Mouse (Mus musculus): ENCODE data around the gene Hfe. TPM values are rescaled to one million over a fixed set of nuclear protein-coding genes. Genes with fewer than 3 reads are reported as not detected.
"Not testable (repeated sequence)": the region's sequence is repeated elsewhere in the genome, so short reads cannot be mapped to it uniquely, and the experiment has no call there.

Gene Hfe
- total RNA-seq, 2 experiments from 2014 or later = 1.7 to 2.3 TPM

GRCm38 (mm10) chr13:23717593-23718245, 7.1 kb upstream of the Hfe start:
- DNase-seq; intact Hi-C loops (cut with DNase I): not testable (repeated sequence)

- no peak for DNase-seq
Measured at GRCm38 (mm10) chr13:23717176-23717575, 6.5 kb upstream of the Hfe start.

GRCm38 (mm10) chr13:23716261-23717042, 5.8 kb upstream of the Hfe start:
- DNase-seq = no peak

More at GRCm38 (mm10) chr13:23717176-23717575, 6.5 kb upstream of the Hfe start:
- intact Hi-C loops (cut with DNase I) = no loop called here

GRCm38 (mm10) chr13:23709714-23710373, 810 bp downstream of the Hfe start:
- DNase-seq = no peak
- intact Hi-C loops (cut with DNase I) = no loop called here

More at GRCm38 (mm10) chr13:23716261-23717042, 5.8 kb upstream of the Hfe start:
- intact Hi-C loops (cut with DNase I) = no loop called here

- DNase-seq = no peak
- intact Hi-C loops (cut with DNase I) = no loop called here
Measured at GRCm38 (mm10) chr13:23708654-23709053, 2.0 kb downstream of the Hfe start.

GRCm38 (mm10) chr13:23708041-23708440, 2.6 kb downstream of the Hfe start:
- intact Hi-C loops (cut with DNase I) = no loop called here
- DNase-seq = no peak

GRCm38 (mm10) chr13:23706771-23707170, 3.9 kb downstream of the Hfe start:
- DNase-seq = no peak
- intact Hi-C loops (cut with DNase I) = no loop called here

GRCm38 (mm10) chr13:23705751-23706356, 4.8 kb downstream of the Hfe start:
- intact Hi-C loops (cut with DNase I) = no loop called here
- DNase-seq = no peak

- intact Hi-C loops (cut with DNase I); DNase-seq: not testable (repeated sequence)
Measured at GRCm38 (mm10) chr13:23702801-23703200, 7.9 kb downstream of the Hfe start.

GRCm38 (mm10) chr13:23702220-23702619, 8.4 kb downstream of the Hfe start:
- DNase-seq = no peak
- intact Hi-C loops (cut with DNase I) = no loop called here

- DNase-seq = peak; percentile 53
- intact Hi-C loops (cut with DNase I) = loop anchor here (2.0 kb wide), 1 partner anchor 32 kb away; no protein-coding TSS in a partner anchor
Measured at GRCm38 (mm10) chr13:23700786-23701520, 9.7 kb downstream of the Hfe start.

GRCm38 (mm10) chr13:23699767-23700166, 10.9 kb downstream of the Hfe start:
- no peak for DNase-seq
- intact Hi-C loops (cut with DNase I) = loop anchor here (2.0 kb wide), 1 partner anchor 33 kb away; no protein-coding TSS in a partner anchor

GRCm38 (mm10) chr13:23698996-23699395, 11.7 kb downstream of the Hfe start:
- intact Hi-C loops (cut with DNase I) = no loop called here
- no peak for DNase-seq

- intact Hi-C loops (cut with DNase I) = no loop called here
- peak; percentile 96 for DNase-seq
Measured at GRCm38 (mm10) chr13:23698300-23698693, 12.4 kb downstream of the Hfe start, which contains the start of gene Hist1h4c. Hist1h4c (minus strand) TSS chr13:23698454.

- DNase-seq = peak; percentile 47
- intact Hi-C loops (cut with DNase I) = no loop called here
Measured at GRCm38 (mm10) chr13:23697491-23698299, 13.0 kb downstream of the Hfe start.

GRCm38 (mm10) chr13:23696061-23696474, 14.6 kb downstream of the Hfe start:
- intact Hi-C loops (cut with DNase I) = no loop called here
- DNase-seq = no peak

- DNase-seq = no peak
- intact Hi-C loops (cut with DNase I) = no loop called here
Measured at GRCm38 (mm10) chr13:23695514-23695913, 15.1 kb downstream of the Hfe start, which contains the start of gene Hist1h1t. Hist1h1t (plus strand) TSS chr13:23695814.

GRCm38 (mm10) chr13:23694956-23695355, 15.7 kb downstream of the Hfe start:
- intact Hi-C loops (cut with DNase I) = no loop called here
- no peak for DNase-seq

GRCm38 (mm10) chr13:23693856-23694440, 16.7 kb downstream of the Hfe start:
- DNase-seq = no peak
- intact Hi-C loops (cut with DNase I) = no loop called here
